Mouse (Mus musculus) liver, embryonic 15.5 days (tissue): Measurements from ENCODE around the gene Gpr18. TPM values are rescaled to one million over a fixed set of nuclear protein-coding genes. Genes with fewer than 3 reads are reported as not detected.
"Not testable (repeated sequence)": the region's sequence is repeated elsewhere in the genome, so short reads cannot be mapped to it uniquely, and the experiment has no call there.

ENCODE experiments used
- ATAC-seq: fragments of 200-750 bp; cut with Nextera tagmentation; 2 replicates; pipeline ENCODE4 v1.8.0; 2017; ENCODE audit warnings: moderate number of reproducible peaks, mild to moderate bottlenecking, moderate library complexity; ENCODE audit not compliant: insufficient read depth
- H3K27ac ChIP-seq: fragments of 300-500 bp; sonication (generic); replicated peaks from 2 replicates; pipeline ENCODE4 v1.5.1; 2015; ENCODE audit warnings: mild to moderate bottlenecking, inconsistent platforms
- H3K27me3 ChIP-seq: fragments of 300-500 bp; sonication (generic); 2 replicates; pipeline ENCODE4 v1.6.1; 2015; ENCODE audit warnings: mild to moderate bottlenecking, inconsistent platforms
- H3K36me3 ChIP-seq: fragments of 300-500 bp; sonication (generic); replicated peaks from 2 replicates; pipeline ENCODE4 v1.6.1; 2015; ENCODE audit warnings: moderate library complexity, mild to moderate bottlenecking, inconsistent platforms
- H3K4me1 ChIP-seq: fragments of 300-500 bp; sonication (generic); replicated peaks from 2 replicates; pipeline ENCODE4 v1.6.1; 2015; ENCODE audit warnings: inconsistent platforms
- H3K4me2 ChIP-seq: fragments of 300-500 bp; sonication (generic); 2 replicates; pipeline ENCODE4 v1.6.1; 2015; ENCODE audit warnings: moderate library complexity, mild to moderate bottlenecking, inconsistent platforms
- H3K4me3 ChIP-seq: fragments of 300-500 bp; sonication (generic); replicated peaks from 2 replicates; pipeline ENCODE4 v1.5.1; 2015; ENCODE audit warnings: mild to moderate bottlenecking, inconsistent platforms
- H3K9ac ChIP-seq: fragments of 300-500 bp; sonication (generic); 2 replicates; pipeline ENCODE4 v1.6.1; 2015; ENCODE audit warnings: moderate library complexity, mild to moderate bottlenecking, inconsistent platforms
- H3K9me3 ChIP-seq: fragments of 300-500 bp; sonication (generic); replicated peaks from 2 replicates; pipeline ENCODE4 v1.6.1; 2016; ENCODE audit warnings: inconsistent platforms
- WGBS: fragments of 180-500 bp; shearing (Covaris S2); methylation state at CpG from one replicate; pipeline ENCODE4 v1.1.7; 2015; ENCODE audit warnings: mixed read lengths; ENCODE audit not compliant: insufficient replicate concordance; 5-methylcytosine and 5-hydroxymethylcytosine counted together
- polyA plus RNA-seq: library from polyadenylated mRNA; unstranded; fragments of >200 nt; fragmentation: Nextera tagmentation; extraction: Ambion mirVana; gene quantifications from 2 replicates; pipeline ENCODE4 v1.2.1, GENCODE M21; 2015

The Gpr18 gene
- polyA plus RNA-seq, 1 experiment from 2014 or later, result 0.13 TPM

GRCm38 (mm10) chr14:121866574-121866973 lies 49.0 kb downstream of the Gpr18 start:
- no peaks in the 10 kb centered on the region for H3K4me1 ChIP-seq
- no peaks in the 10 kb centered on the region for H3K27me3 ChIP-seq
- no peak overlapping the region for H3K9ac ChIP-seq
- no peak overlapping the region for H3K4me2 ChIP-seq
- H3K36me3 ChIP-seq, result no peaks in the 10 kb centered on the region
- no peak for ATAC-seq
- no peak overlapping the region for H3K27ac ChIP-seq
- H3K9me3 ChIP-seq, result no peaks in the 10 kb centered on the region
- no peak overlapping the region for H3K4me3 ChIP-seq
- WGBS, result 65% methylated on average over 3 of the region's 3 CpGs

GRCm38 (mm10) chr14:121865162-121865561 lies 50.4 kb downstream of the Gpr18 start:
- H3K9ac ChIP-seq, ATAC-seq, H3K4me2 ChIP-seq, H3K4me3 ChIP-seq, H3K36me3 ChIP-seq, H3K27me3 ChIP-seq, H3K4me1 ChIP-seq, H3K9me3 ChIP-seq, H3K27ac ChIP-seq: not testable (repeated sequence)
- 5% methylated on average over 2 of the region's 2 CpGs for WGBS

Other genes with a start within 250 kb of the Gpr18 start
- gene Dock9, start 117.9 kb downstream of the Gpr18 start, polyA plus RNA-seq, result 1.2 and 1.3 TPM in 2 replicates
- 20.0 and 22.4 TPM in 2 replicates for gene Ubac2, start 37.2 kb downstream of the Gpr18 start, polyA plus RNA-seq
- 1.3 and 1.5 TPM in 2 replicates for gene Gpr183, start 49.4 kb upstream of the Gpr18 start, polyA plus RNA-seq
- not detected in 2 replicates for gene Timm8a2, start 118.9 kb upstream of the Gpr18 start, polyA plus RNA-seq
- gene Tm9sf2, start 191.3 kb upstream of the Gpr18 start, polyA plus RNA-seq, result 72.6 and 75.0 TPM in 2 replicates